Comparison of ENCODE assay signal across 8 mouse cellular contexts in the genomic region with DNA sequence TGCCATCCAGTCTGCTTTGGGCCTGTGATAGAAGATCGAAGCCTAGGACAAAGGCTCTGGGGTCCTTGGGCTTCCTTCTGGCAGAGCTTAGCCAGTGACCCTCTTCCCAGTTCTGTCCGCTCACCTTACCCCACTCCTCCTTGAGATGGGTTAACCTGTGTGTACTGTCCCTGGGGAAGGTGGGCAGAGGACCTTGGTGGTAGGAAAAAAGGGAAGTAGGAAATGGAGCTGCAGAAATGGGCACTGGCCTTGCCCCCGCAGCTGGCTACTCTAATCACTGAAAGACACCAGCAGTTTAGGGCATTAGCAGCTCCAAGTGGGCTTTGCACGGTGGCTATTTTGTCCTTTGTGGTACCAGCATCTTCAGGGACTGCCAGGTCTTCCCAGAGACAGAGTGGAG. TPM values are rescaled to one million over a fixed set of nuclear protein-coding genes. Genes with fewer than 3 reads are reported as not detected.
DNase-seq lines count a peak whose midpoint lies in the region; ATAC-seq and TF ChIP-seq lines count a peak whose summit lies in the region.

No protein-coding gene starts in this region.

- no peak for DNase-seq in heart, adult 8-10 months (ENCODE audit: low spot score)
- DNase-seq in neural tube, embryonic 11.5 days (ENCODE audit: low spot score): no peak
- DNase-seq in neural tube, embryonic 10.5 days (ENCODE audit: extremely low spot score, low spot score): no peak
- DNase-seq in stomach, postnatal 0 days (ENCODE audit: low spot score): no peak
- no peak for DNase-seq in embryo, embryonic 11 days
- DNase-seq in ovary, postnatal 14 days (ENCODE audit: low spot score): no peak

- ATAC-seq in heart, embryonic 16.5 days (replicated peaks; ENCODE audit: extremely low read depth, insufficient read depth, low FRiP score): no peak
- ATAC-seq in neural tube, embryonic 11.5 days (ENCODE audit: insufficient read depth, low FRiP score, low TSS enrichment): no peak
- ATAC-seq in intestine, postnatal 0 days: no peak
- ATAC-seq in stomach, postnatal 0 days (ENCODE audit: low FRiP score, low TSS enrichment): no peak

- peaks cover 7% of the 10 kb centered on the region for H3K36me3 ChIP-seq in heart, embryonic 16.5 days (ENCODE audit: control insufficient read depth, insufficient read depth)
- no peaks in the 10 kb centered on the region for H3K36me3 ChIP-seq in neural tube, embryonic 11.5 days (ENCODE audit: control insufficient read depth, insufficient read depth, low read length)
- H3K36me3 ChIP-seq in intestine, postnatal 0 days (ENCODE audit: control insufficient read depth, insufficient read depth): peaks cover 18% of the 10 kb centered on the region
- H3K36me3 ChIP-seq in stomach, postnatal 0 days (ENCODE audit: control insufficient read depth, insufficient read depth, low read length): peaks cover 7% of the 10 kb centered on the region; the same call in 1 of the 2 replicates

- no peak for TF ChIP-seq EP300 in stomach, postnatal 0 days (optimal IDR thresholded peaks at IDR 0.05)

- no peak overlapping the region for H3K4me2 ChIP-seq in heart, embryonic 16.5 days (ENCODE audit: low read depth, low read length)
- no peak overlapping the region for H3K4me2 ChIP-seq in neural tube, embryonic 11.5 days (ENCODE audit: low read depth)
- peak overlapping the region; percentile 39; the same call in 1 of the 2 replicates for H3K4me2 ChIP-seq in intestine, postnatal 0 days (replicated peaks; ENCODE audit: low read depth)
- H3K4me2 ChIP-seq in stomach, postnatal 0 days (replicated peaks; ENCODE audit: low read depth): no peak overlapping the region

- H3K27ac ChIP-seq in heart, embryonic 16.5 days (ENCODE audit: low read length): peak overlapping the region; percentile 39
- no peak overlapping the region for H3K27ac ChIP-seq in neural tube, embryonic 11.5 days (ENCODE audit: low read depth, low read length)
- 0 out of 2 replicates have a peak overlapping the region, but pooled peaks have one; percentile 4 for H3K27ac ChIP-seq in intestine, postnatal 0 days (ENCODE audit: low read depth, low read length)
- H3K27ac ChIP-seq in stomach, postnatal 0 days (replicated peaks): peak overlapping the region; percentile 81

- WGBS in heart, embryonic 16.5 days: 70% methylated on average over 4 of the region's 4 CpGs
- 78% methylated on average over 4 of the region's 4 CpGs for WGBS in neural tube, embryonic 11.5 days
- WGBS in intestine, postnatal 0 days: 75% methylated on average over 4 of the region's 4 CpGs
- 73% methylated on average over 4 of the region's 4 CpGs for WGBS in stomach, postnatal 0 days

- no peaks in the 10 kb centered on the region for H3K27me3 ChIP-seq in heart, embryonic 16.5 days (ENCODE audit: control insufficient read depth, insufficient read depth, low read length)
- H3K27me3 ChIP-seq in neural tube, embryonic 11.5 days (ENCODE audit: control insufficient read depth, insufficient read depth, low read length): no peaks in the 10 kb centered on the region
- no peaks in the 10 kb centered on the region for H3K27me3 ChIP-seq in intestine, postnatal 0 days (replicated peaks; ENCODE audit: control insufficient read depth, insufficient read depth, low read length)
- H3K27me3 ChIP-seq in stomach, postnatal 0 days (ENCODE audit: control insufficient read depth, insufficient read depth, low read length): no peaks in the 10 kb centered on the region

- no peak for TF ChIP-seq CTCF in intestine, postnatal 0 days (IDR thresholded peaks at IDR 0.05; ENCODE audit: low read depth)
- no peak for TF ChIP-seq CTCF in stomach, postnatal 0 days (IDR thresholded peaks at IDR 0.05; ENCODE audit: low read depth)

- H3K4me1 ChIP-seq in heart, embryonic 16.5 days (ENCODE audit: control insufficient read depth, insufficient read depth, low read length): peaks cover 14% of the 10 kb centered on the region
- peaks cover 5% of the 10 kb centered on the region; the same call in 1 of the 2 replicates for H3K4me1 ChIP-seq in neural tube, embryonic 11.5 days (ENCODE audit: control insufficient read depth, insufficient read depth, low read length)
- H3K4me1 ChIP-seq in intestine, postnatal 0 days (replicated peaks; ENCODE audit: control insufficient read depth, insufficient read depth, low read length): peaks cover 4% of the 10 kb centered on the region; the same call in 1 of the 2 replicates
- H3K4me1 ChIP-seq in stomach, postnatal 0 days (replicated peaks; ENCODE audit: control insufficient read depth, insufficient read depth): peaks cover 4% of the 10 kb centered on the region

- H3K4me3 ChIP-seq in heart, embryonic 16.5 days (ENCODE audit: low read length): no peak overlapping the region
- H3K4me3 ChIP-seq in neural tube, embryonic 11.5 days (ENCODE audit: low read depth, low read length): no peak overlapping the region
- no peak overlapping the region for H3K4me3 ChIP-seq in intestine, postnatal 0 days (ENCODE audit: low read depth, low read length)
- no peak overlapping the region for H3K4me3 ChIP-seq in stomach, postnatal 0 days (ENCODE audit: low read depth, low read length)

- H3K9me3 ChIP-seq in heart, embryonic 16.5 days (replicated peaks; ENCODE audit: control insufficient read depth, low read length): no peaks in the 10 kb centered on the region
- H3K9me3 ChIP-seq in neural tube, embryonic 11.5 days (ENCODE audit: control insufficient read depth, low read length): no peaks in the 10 kb centered on the region
- H3K9me3 ChIP-seq in intestine, postnatal 0 days (ENCODE audit: control insufficient read depth): no peaks in the 10 kb centered on the region
- H3K9me3 ChIP-seq in stomach, postnatal 0 days (ENCODE audit: control insufficient read depth, low read length): no peaks in the 10 kb centered on the region

- peak overlapping the region; percentile 39; the same call in 1 of the 2 replicates for H3K9ac ChIP-seq in heart, embryonic 16.5 days (ENCODE audit: low read length)
- 0 out of 2 replicates have a peak overlapping the region, but pooled peaks have one; percentile 5 for H3K9ac ChIP-seq in neural tube, embryonic 11.5 days (ENCODE audit: low read length)
- no peak overlapping the region for H3K9ac ChIP-seq in intestine, postnatal 0 days (ENCODE audit: low read depth, low read length)
- H3K9ac ChIP-seq in stomach, postnatal 0 days (ENCODE audit: low read length): peak overlapping the region; percentile 23; the same call in 1 of the 2 replicates

RNA-seq across cellular contexts. Expression of gene Zc3h12a, which starts 12.6 kb away (rescaled TPM):
- polyA plus RNA-seq in heart, embryonic 16.5 days (2015; fragmentation: Nextera tagmentation; extraction: Ambion mirVana): 0.69 and 1.6 TPM in 2 replicates
- total RNA-seq in heart, adult 8-10 months (2022): 1 to 10 TPM; 3.5 to 5.7 (median 3.9) TPM
- 0.37 and 0.90 TPM in 2 replicates for polyA plus RNA-seq in neural tube, embryonic 11.5 days (2014; fragmentation: Nextera tagmentation; extraction: Ambion mirVana)
- 1.3 and 1.5 TPM in 2 replicates for polyA plus RNA-seq in intestine, postnatal 0 days (2015; fragmentation: Nextera tagmentation; extraction: Ambion mirVana)
- 2.7 TPM in 2 replicates for polyA plus RNA-seq in stomach, postnatal 0 days (2015; fragmentation: Nextera tagmentation; extraction: Ambion mirVana)

RNA-seq across cellular contexts. Expression of gene Meaf6, which starts 30.1 kb away (rescaled TPM):
- polyA plus RNA-seq in heart, embryonic 16.5 days (2015; fragmentation: Nextera tagmentation; extraction: Ambion mirVana): 37.0 and 40.5 TPM in 2 replicates
- 10 to 100 TPM; 13.3 to 20.8 (median 19.9) TPM for total RNA-seq in heart, adult 8-10 months (2022)
- 98.1 and 102 TPM in 2 replicates for polyA plus RNA-seq in neural tube, embryonic 11.5 days (2014; fragmentation: Nextera tagmentation; extraction: Ambion mirVana)
- 23.0 and 24.8 TPM in 2 replicates for polyA plus RNA-seq in intestine, postnatal 0 days (2015; fragmentation: Nextera tagmentation; extraction: Ambion mirVana)
- polyA plus RNA-seq in stomach, postnatal 0 days (2015; fragmentation: Nextera tagmentation; extraction: Ambion mirVana): 28.3 and 28.4 TPM in 2 replicates

RNA-seq across cellular contexts. Expression of gene Snip1, which starts 48.6 kb away (rescaled TPM):
- polyA plus RNA-seq in heart, embryonic 16.5 days (2015; fragmentation: Nextera tagmentation; extraction: Ambion mirVana): 18.5 and 19.0 TPM in 2 replicates
- 1 to 10 TPM; 6.2 to 8.1 (median 7.6) TPM for total RNA-seq in heart, adult 8-10 months (2022)
- polyA plus RNA-seq in neural tube, embryonic 11.5 days (2014; fragmentation: Nextera tagmentation; extraction: Ambion mirVana): 35.9 and 36.1 TPM in 2 replicates
- polyA plus RNA-seq in intestine, postnatal 0 days (2015; fragmentation: Nextera tagmentation; extraction: Ambion mirVana): 13.6 and 15.5 TPM in 2 replicates
- 13.0 and 13.6 TPM in 2 replicates for polyA plus RNA-seq in stomach, postnatal 0 days (2015; fragmentation: Nextera tagmentation; extraction: Ambion mirVana)

RNA-seq across cellular contexts. Expression of gene Dnali1, which starts 49.6 kb away (rescaled TPM):
- 0.63 and 0.92 TPM in 2 replicates for polyA plus RNA-seq in heart, embryonic 16.5 days (2015; fragmentation: Nextera tagmentation; extraction: Ambion mirVana)
- under 1 TPM in 1 of 4 experiments, not detected in 3; 0.11 TPM for total RNA-seq in heart, adult 8-10 months (2022)
- 0.11 TPM in 1 of 2 replicates, not detected in the other for polyA plus RNA-seq in neural tube, embryonic 11.5 days (2014; fragmentation: Nextera tagmentation; extraction: Ambion mirVana)
- not detected in 2 replicates for polyA plus RNA-seq in intestine, postnatal 0 days (2015; fragmentation: Nextera tagmentation; extraction: Ambion mirVana)
- 0.05 and 0.06 TPM in 2 replicates for polyA plus RNA-seq in stomach, postnatal 0 days (2015; fragmentation: Nextera tagmentation; extraction: Ambion mirVana)
